Mouse (Mus musculus) bone marrow macrophage, adult 2 months (primary cell): ENCODE measurements around the gene Pacsin3.

Experiments used
- CTCF ChIP-seq: IDR thresholded peaks from 2 replicates; pipeline ENCODE4 v1.5.1; 2012; ENCODE audit warnings: low read depth, mild to moderate bottlenecking, low read length, moderate library complexity
- POLR2A ChIP-seq: IDR thresholded peaks from 2 replicates; pipeline ENCODE4 v1.6.1; 2012; ENCODE audit warnings: mild to moderate bottlenecking, low read depth, low read length, borderline replicate concordance

GRCm38 (mm10) chr2:91308680-91309079 lies 52.9 kb downstream of the Pacsin3 start:
- TF ChIP-seq POLR2A (no peak), CTCF (no peak)
